In genomic region chr12:77048380-77048779, GRCm38 (mm10) we compare ENCODE assay signal across 22 mouse cellular contexts.
DNase-seq lines count a peak whose midpoint lies in the region; ATAC-seq and TF ChIP-seq lines count a peak whose summit lies in the region.
"Had no signal": no experiment of that assay in that cellular context is flagged by ENCODE, and none has a peak within 500 bp of the region (broad histone marks: within the 10 kb centered on the region; RNA-seq: fewer than 3 reads in every experiment).

No protein-coding gene starts in this region.

- TF ChIP-seq POLR2A in testis, adult 2 months (IDR thresholded peaks at IDR 0.05; ENCODE audit: control insufficient read depth, low read depth, low read length), result no peak

- H3K9ac ChIP-seq in kidney, embryonic 16.5 days (replicated peaks; ENCODE audit: low read length), result peak overlapping the region; percentile 11; the same call in 1 of the 2 replicates
- no peak overlapping the region for H3K9ac ChIP-seq in hindbrain, postnatal 0 days (replicated peaks; ENCODE audit: low read length)
- H3K9ac ChIP-seq: embryonic facial prominence, embryonic 12.5 days; forebrain, postnatal 0 days; hindbrain, embryonic 12.5 days; limb, embryonic 12.5 days; liver, embryonic 14.5 days; midbrain, embryonic 13.5 days; neural tube, embryonic 15.5 days had no signal

- no peaks in the 10 kb centered on the region for H3K27me3 ChIP-seq in testis, adult 2 months (ENCODE audit: control insufficient read depth, insufficient read depth, low read length)
- no peaks in the 10 kb centered on the region for H3K27me3 ChIP-seq in kidney, embryonic 16.5 days (ENCODE audit: insufficient read depth, low read length)
- no peaks in the 10 kb centered on the region for H3K27me3 ChIP-seq in hindbrain, postnatal 0 days (ENCODE audit: insufficient read depth, low read length)
- H3K27me3 ChIP-seq: hindbrain, embryonic 12.5 days; midbrain, embryonic 13.5 days; neural tube, embryonic 15.5 days; Patski had no signal

- peak; percentile 28 for DNase-seq in cerebellum, adult 11-12 months
- no peak for DNase-seq in testis, postnatal 10 days (ENCODE audit: low spot score)
- DNase-seq in hindbrain, postnatal 0 days (ENCODE audit: low spot score), result no peak
- DNase-seq in left cerebral cortex, postnatal 4 days, result no peak
- DNase-seq in frontal cortex, adult 2 months (ENCODE audit: extremely low spot score in 1 of 2, low spot score in 1 of 2), result no peak
- DNase-seq: forebrain, postnatal 0 days; gastrocnemius, adult 2 months; heart, adult 2 months; right cerebral cortex, postnatal 4 days; thymus, adult 2 months had no signal

- no peaks in the 10 kb centered on the region for H3K36me3 ChIP-seq in testis, adult 2 months (ENCODE audit: control insufficient read depth, insufficient read depth, low read length)
- H3K36me3 ChIP-seq in kidney, embryonic 16.5 days (ENCODE audit: insufficient read depth, low read length), result no peaks in the 10 kb centered on the region
- H3K36me3 ChIP-seq in hindbrain, postnatal 0 days (ENCODE audit: insufficient read depth, low read length), result no peaks in the 10 kb centered on the region
- H3K36me3 ChIP-seq: embryonic facial prominence, embryonic 12.5 days; hindbrain, embryonic 12.5 days; limb, embryonic 12.5 days; midbrain, embryonic 13.5 days; neural tube, embryonic 15.5 days had no signal

- H3K4me2 ChIP-seq in kidney, embryonic 16.5 days (replicated peaks; ENCODE audit: low read depth, low read length), result peak overlapping the region; percentile 15; the same call in 1 of the 2 replicates
- no peak overlapping the region for H3K4me2 ChIP-seq in hindbrain, postnatal 0 days (ENCODE audit: low read depth, low read length)
- H3K4me2 ChIP-seq: embryonic facial prominence, embryonic 12.5 days; hindbrain, embryonic 12.5 days; limb, embryonic 12.5 days; midbrain, embryonic 13.5 days; neural tube, embryonic 15.5 days had no signal

- no peak overlapping the region for H3K27ac ChIP-seq in testis, adult 2 months (ENCODE audit: control insufficient read depth, insufficient read depth, low read depth, low read length)
- 0 out of 2 replicates have a peak overlapping the region, but pooled peaks have one; percentile 43 for H3K27ac ChIP-seq in kidney, embryonic 16.5 days (ENCODE audit: low read length)
- H3K27ac ChIP-seq in hindbrain, postnatal 0 days, result no peak overlapping the region
- H3K27ac ChIP-seq: embryonic facial prominence, embryonic 12.5 days; gastrocnemius, adult 2 months; heart, adult 2 months; hindbrain, embryonic 12.5 days; layer of hippocampus, adult 2 months; limb, embryonic 12.5 days; liver, embryonic 14.5 days; midbrain, embryonic 13.5 days; neural tube, embryonic 15.5 days had no signal

- intact Hi-C loops in left cerebral cortex, postnatal 4 days (cut with DNase I), result no loop called here

- H3K4me1 ChIP-seq in testis, adult 2 months (ENCODE audit: control insufficient read depth, insufficient read depth, low read length), result peaks cover 6% of the 10 kb centered on the region
- peaks cover 13% of the 10 kb centered on the region for H3K4me1 ChIP-seq in kidney, embryonic 16.5 days (ENCODE audit: insufficient read depth, low read length)
- no peaks in the 10 kb centered on the region for H3K4me1 ChIP-seq in hindbrain, postnatal 0 days (ENCODE audit: insufficient read depth, low read length)
- H3K4me1 ChIP-seq: embryonic facial prominence, embryonic 12.5 days; hindbrain, embryonic 12.5 days; midbrain, embryonic 13.5 days had no signal

- TF ChIP-seq CTCF in testis, adult 2 months (IDR thresholded peaks at IDR 0.05; ENCODE audit: control insufficient read depth, insufficient read depth, insufficient replicate concordance, low read depth, low read length), result no peak
- TF ChIP-seq CTCF in hindbrain, postnatal 0 days (IDR thresholded peaks at IDR 0.05; ENCODE audit: low read depth), result no peak

- H3K4me3 ChIP-seq in testis, adult 2 months (ENCODE audit: control insufficient read depth, low read depth, low read length), result peak overlapping the region; percentile 5
- H3K4me3 ChIP-seq in kidney, embryonic 16.5 days (ENCODE audit: low read length), result no peak overlapping the region
- no peak overlapping the region for H3K4me3 ChIP-seq in hindbrain, postnatal 0 days (ENCODE audit: low read length)
- H3K4me3 ChIP-seq: embryonic facial prominence, embryonic 12.5 days; gastrocnemius, adult 2 months; heart, adult 2 months; hindbrain, embryonic 12.5 days; layer of hippocampus, adult 2 months; limb, embryonic 12.5 days; midbrain, embryonic 13.5 days; myocyte; neural tube, embryonic 15.5 days had no signal

- WGBS in kidney, embryonic 16.5 days, result 13% methylated on average over 11 of the region's 11 CpGs
- 44% methylated on average over 11 of the region's 11 CpGs for WGBS in hindbrain, postnatal 0 days

- no peaks in the 10 kb centered on the region for H3K9me3 ChIP-seq in kidney, embryonic 16.5 days (ENCODE audit: low read length)
- no peaks in the 10 kb centered on the region for H3K9me3 ChIP-seq in hindbrain, postnatal 0 days (ENCODE audit: low read length)
- H3K9me3 ChIP-seq: embryonic facial prominence, embryonic 12.5 days; hindbrain, embryonic 12.5 days; limb, embryonic 12.5 days; midbrain, embryonic 13.5 days; neural tube, embryonic 15.5 days had no signal

- no peak; the same call in 1 of the 2 replicates for ATAC-seq in cerebellum, adult (ENCODE audit: insufficient number of reproducible peaks, low FRiP score, low TSS enrichment)
- ATAC-seq in kidney, embryonic 16.5 days (ENCODE audit: low FRiP score, low TSS enrichment), result peak; percentile 67
- no peak for ATAC-seq in hindbrain, postnatal 0 days
- ATAC-seq: midbrain, embryonic 13.5 days; Patski had no signal
